Mouse (Mus musculus) embryonic fibroblast, embryonic 13.5 days (primary cell): Measurements from ENCODE around the gene Plcd1.

Source experiments
- CTCF ChIP-seq: IDR thresholded peaks from 2 replicates; pipeline ENCODE4 v1.5.1; 2011; ENCODE audit warnings: mild to moderate bottlenecking, control low read depth, low read length, moderate library complexity, borderline replicate concordance; ENCODE audit not compliant: insufficient read depth
- POLR2A ChIP-seq: IDR thresholded peaks from 2 replicates; pipeline ENCODE4 v1.6.1; 2011; ENCODE audit warnings: low read depth, mild to moderate bottlenecking, control low read depth, low read length, moderate library complexity

DNA sequence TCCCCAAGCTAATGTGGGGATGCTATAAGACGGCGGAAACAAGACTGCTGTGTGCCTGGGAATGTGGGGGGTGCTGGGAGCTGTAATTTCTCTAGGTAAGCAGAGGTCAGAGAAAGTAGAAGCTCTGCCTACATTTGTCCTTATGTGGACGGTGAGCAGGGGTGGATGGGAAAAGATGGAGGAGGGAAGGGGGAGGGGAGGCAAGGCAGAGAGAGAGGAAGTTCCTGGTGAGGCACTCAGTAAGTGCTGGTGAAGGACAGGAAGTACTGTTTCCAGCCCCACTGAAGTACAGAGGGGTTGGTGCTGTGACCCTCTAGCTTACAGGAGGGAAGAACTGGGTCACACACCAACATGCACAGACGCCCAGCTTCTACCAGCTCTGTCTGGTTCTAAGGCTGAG is 29.0 kb downstream of the Plcd1 start:
- TF ChIP-seq CTCF, result no peak
- TF ChIP-seq POLR2A, result no peak
